Mouse (Mus musculus) hindbrain, embryonic 13.5 days (tissue): ENCODE data around the gene Cd2bp2. TPM values are rescaled to one million over a fixed set of nuclear protein-coding genes. Genes with fewer than 3 reads are reported as not detected.
"Not testable (repeated sequence)": the region's sequence is repeated elsewhere in the genome, so short reads cannot be mapped to it uniquely, and the experiment has no call there.

ENCODE experiments used
- ATAC-seq: fragments of 200-750 bp; cut with Nextera tagmentation; 2 replicates; pipeline ENCODE4 v1.8.0; 2017; ENCODE audit warnings: moderate TSS enrichment; ENCODE audit not compliant: low FRiP score
- H3K27ac ChIP-seq: fragments of 300-500 bp; sonication (generic); 2 replicates; pipeline ENCODE4 v1.5.1; 2015; ENCODE audit warnings: inconsistent platforms, mild to moderate bottlenecking, moderate library complexity
- H3K27me3 ChIP-seq: fragments of 300-500 bp; sonication (generic); 2 replicates; pipeline ENCODE4 v1.6.1; 2015; ENCODE audit warnings: mild to moderate bottlenecking, inconsistent platforms
- H3K36me3 ChIP-seq: fragments of 300-500 bp; sonication (generic); 2 replicates; pipeline ENCODE4 v1.6.1; 2015; ENCODE audit warnings: mild to moderate bottlenecking, inconsistent platforms
- H3K4me1 ChIP-seq: fragments of 300-500 bp; sonication (generic); replicated peaks from 2 replicates; pipeline ENCODE4 v1.6.1; 2015; ENCODE audit warnings: inconsistent platforms
- H3K4me2 ChIP-seq: fragments of 300-500 bp; sonication (generic); 2 replicates; pipeline ENCODE4 v1.6.1; 2015; ENCODE audit warnings: inconsistent platforms, mild to moderate bottlenecking, moderate library complexity
- H3K4me3 ChIP-seq: fragments of 300-500 bp; sonication (generic); 2 replicates; pipeline ENCODE4 v1.5.1; 2015; ENCODE audit warnings: mild to moderate bottlenecking, inconsistent platforms
- H3K9ac ChIP-seq: fragments of 300-500 bp; sonication (generic); 2 replicates; pipeline ENCODE4 v1.6.1; 2015; ENCODE audit warnings: mild to moderate bottlenecking, inconsistent platforms
- H3K9me3 ChIP-seq: fragments of 300-500 bp; sonication (generic); 2 replicates; pipeline ENCODE4 v1.6.1; 2016; ENCODE audit warnings: inconsistent platforms
- WGBS: fragments of 180-500 bp; shearing (Covaris S2); methylation state at CpG from one replicate; pipeline ENCODE4 v1.1.7; 2015; 5-methylcytosine and 5-hydroxymethylcytosine counted together
- polyA plus RNA-seq: library from polyadenylated mRNA; unstranded; fragments of >200 nt; fragmentation: Nextera tagmentation; extraction: Ambion mirVana; gene quantifications from 2 replicates; pipeline ENCODE4 v1.2.1, GENCODE M21; 2015

Gene Cd2bp2
- polyA plus RNA-seq, 1 experiment from 2014 or later: 83.1 TPM

DNA sequence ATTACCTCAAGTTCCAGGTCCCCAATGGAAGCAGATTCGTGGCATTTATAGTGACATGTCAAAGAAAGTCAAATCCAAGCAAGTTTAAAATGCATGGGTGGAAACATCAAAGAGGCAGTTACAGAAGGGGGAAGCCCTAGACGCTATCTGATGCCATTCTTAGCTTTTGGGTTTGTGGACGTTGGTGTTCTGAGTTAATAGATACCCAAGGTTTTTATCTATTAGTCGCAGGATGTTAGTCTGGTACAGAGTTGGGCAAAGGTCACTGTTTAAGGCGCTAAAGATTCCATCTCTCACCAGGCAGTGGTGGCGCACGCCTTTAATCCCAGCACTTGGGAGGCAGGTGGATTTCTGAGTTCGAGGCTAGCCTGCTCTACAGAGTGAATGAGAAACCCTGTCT, 12.5 kb downstream of the Cd2bp2 start:
- Histone ChIP-seq H3K4me1 (no peaks in the 10 kb centered on the region), H3K4me2 (no peak overlapping the region), H3K27me3 (no peaks in the 10 kb centered on the region), H3K36me3 (no peaks in the 10 kb centered on the region), H3K4me3 (no peak overlapping the region), H3K9me3 (no peaks in the 10 kb centered on the region), H3K9ac (no peak overlapping the region), H3K27ac (no peak overlapping the region)
- 80% methylated on average over 8 of the region's 8 CpGs for whole genome bisulfite sequencing
- ATAC-seq: no peak

DNA sequence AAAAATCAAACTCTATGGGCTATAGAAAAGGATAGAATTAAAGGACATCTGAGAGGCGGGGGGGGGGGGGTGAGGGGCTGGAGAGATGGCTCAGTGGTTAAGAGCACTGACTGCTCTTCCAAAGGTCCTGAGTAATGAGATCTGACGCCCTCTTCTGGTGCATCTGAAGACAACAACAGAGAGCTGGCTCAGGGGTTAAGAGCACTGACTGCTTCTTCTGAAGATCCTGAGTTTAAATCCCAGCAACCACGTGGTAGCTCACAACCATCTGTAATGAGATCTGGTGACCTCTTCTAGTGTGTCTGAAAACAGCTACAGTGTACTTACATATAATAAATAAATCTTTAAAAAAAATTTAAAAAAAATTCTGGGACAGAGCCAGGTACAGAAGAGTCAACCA, 14.1 kb downstream of the Cd2bp2 start:
- H3K27me3 ChIP-seq, H3K36me3 ChIP-seq, H3K9ac ChIP-seq, H3K4me1 ChIP-seq, H3K4me2 ChIP-seq, ATAC-seq, H3K4me3 ChIP-seq, H3K27ac ChIP-seq, H3K9me3 ChIP-seq: not testable (repeated sequence)
- 42% methylated on average over 3 of the region's 3 CpGs for WGBS

DNA sequence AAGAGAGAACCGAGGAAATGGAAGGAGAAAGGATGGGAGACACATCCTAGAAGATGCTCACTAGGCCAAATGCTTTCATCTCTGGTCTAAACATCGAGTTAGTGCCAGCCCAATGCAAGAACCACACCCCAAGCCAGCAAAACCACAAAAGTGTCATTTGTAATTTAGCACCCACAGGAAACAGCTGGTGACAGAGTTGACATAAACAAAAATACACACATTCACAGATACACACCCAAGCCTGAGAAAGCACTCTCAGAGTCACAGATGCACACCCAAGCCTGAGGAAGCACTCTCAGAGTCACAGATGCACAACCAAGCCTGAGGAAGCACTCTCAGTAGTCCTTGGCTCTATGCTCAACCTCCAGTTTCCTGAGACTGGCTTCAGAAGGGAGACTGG, 15.1 kb downstream of the Cd2bp2 start:
- Histone ChIP-seq H3K36me3 (no peaks in the 10 kb centered on the region), H3K9ac (no peak overlapping the region), H3K4me1 (no peaks in the 10 kb centered on the region), H3K27ac (no peak overlapping the region), H3K9me3 (no peaks in the 10 kb centered on the region), H3K27me3 (no peaks in the 10 kb centered on the region), H3K4me3 (no peak overlapping the region), H3K4me2 (no peak overlapping the region)
- no peak for ATAC-seq
- 77% methylated on average over 2 of the region's 2 CpGs for WGBS

DNA sequence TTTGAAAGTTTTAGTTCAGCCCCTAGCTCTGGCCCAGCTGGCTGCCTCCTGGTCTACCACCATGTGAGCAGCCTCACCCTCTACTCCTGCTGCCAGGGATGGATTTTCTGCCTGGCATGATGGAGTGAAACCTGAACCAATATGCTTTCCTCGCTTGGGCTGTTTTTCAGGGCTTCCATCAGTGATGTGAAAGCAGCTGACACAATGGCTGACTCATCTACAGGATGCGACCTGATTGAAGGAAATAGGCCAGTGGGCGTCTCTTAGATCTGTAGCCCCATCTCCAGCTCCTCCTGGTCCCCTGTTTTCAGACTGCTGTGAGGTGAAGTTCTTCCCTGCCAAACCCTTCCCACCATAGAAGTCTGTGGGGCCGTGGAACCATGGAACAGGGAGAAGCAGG, 18.9 kb downstream of the Cd2bp2 start:
- H3K36me3 ChIP-seq: no peaks in the 10 kb centered on the region
- H3K4me3 ChIP-seq: no peak overlapping the region
- no peak overlapping the region for H3K9ac ChIP-seq
- no peak overlapping the region for H3K27ac ChIP-seq
- no peak overlapping the region for H3K4me2 ChIP-seq
- no peaks in the 10 kb centered on the region for H3K27me3 ChIP-seq
- no peaks in the 10 kb centered on the region for H3K4me1 ChIP-seq
- 0 out of 2 replicates have a peak, but pooled peaks cover 6% of the 10 kb centered on the region for H3K9me3 ChIP-seq
- 73% methylated on average over 4 of the region's 4 CpGs for WGBS
- no peak for ATAC-seq

DNA sequence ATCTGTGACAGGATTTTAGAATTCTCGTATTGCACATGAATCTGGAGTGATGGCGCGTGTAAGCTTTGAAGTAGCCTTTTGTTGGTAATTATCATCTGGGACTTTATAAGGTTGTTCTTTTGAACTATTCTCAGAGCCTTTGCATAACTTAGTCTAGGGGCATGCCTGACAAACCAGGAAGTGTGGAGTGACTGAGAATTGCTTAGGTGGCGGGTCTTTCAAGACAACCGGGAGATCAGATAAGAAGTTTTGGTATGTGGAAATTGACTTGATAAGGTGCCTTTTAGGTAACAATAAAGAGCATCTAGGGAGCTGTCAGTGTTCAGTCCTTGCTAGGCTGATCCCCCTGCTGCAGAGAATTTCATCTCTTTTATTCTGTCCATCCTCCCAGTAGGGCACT, 29.3 kb downstream of the Cd2bp2 start:
- Histone ChIP-seq H3K4me3 (no peak overlapping the region), H3K27ac (no peak overlapping the region), H3K9ac (no peak overlapping the region), H3K4me1 (no peaks in the 10 kb centered on the region), H3K36me3 (no peaks in the 10 kb centered on the region), H3K27me3 (no peaks in the 10 kb centered on the region), H3K4me2 (no peak overlapping the region), H3K9me3 (no peaks in the 10 kb centered on the region)
- ATAC-seq: no peak
- WGBS: 94% methylated on average over 5 of the region's 5 CpGs

DNA sequence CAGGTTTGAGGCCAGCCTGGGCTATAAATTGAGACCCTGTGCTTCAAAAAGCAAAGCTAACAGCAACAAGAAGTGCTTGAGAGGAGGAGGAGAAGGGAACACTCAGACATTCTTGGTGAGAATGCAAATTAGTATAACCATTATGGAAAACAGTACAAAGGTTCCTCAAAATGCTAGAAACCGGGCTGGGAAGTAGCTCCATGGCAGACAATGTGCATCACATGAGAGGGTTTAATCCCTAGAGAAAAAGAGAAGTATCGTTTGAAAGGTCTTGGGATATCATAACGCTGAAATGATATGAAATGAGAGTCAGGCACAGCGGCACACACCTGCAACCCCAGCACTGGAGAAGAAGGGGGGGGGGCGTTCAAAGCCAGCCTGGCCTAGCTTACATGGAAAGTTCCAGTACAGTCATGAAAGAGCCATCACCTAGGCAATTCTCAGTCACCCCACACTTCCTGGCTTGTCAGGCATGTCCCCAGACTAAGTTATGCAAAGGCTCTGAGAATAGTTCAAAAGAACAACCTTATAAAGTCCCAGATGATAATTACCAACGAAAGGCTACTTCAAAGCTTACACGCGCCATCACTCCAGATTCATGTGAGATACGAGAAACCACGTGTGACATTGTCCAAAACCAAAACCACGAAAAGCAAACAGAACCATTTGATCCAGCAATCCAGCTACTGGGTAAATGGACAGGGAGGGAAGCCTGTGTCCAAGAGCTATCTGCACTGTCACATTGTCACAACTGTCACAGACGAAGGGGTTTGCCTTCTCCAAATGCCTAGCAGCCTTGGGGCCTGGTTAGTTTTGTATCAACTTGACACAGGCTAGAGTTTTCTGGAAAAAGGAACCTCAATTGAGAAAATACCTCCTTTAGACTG, 30.0 kb downstream of the Cd2bp2 start:
- Histone ChIP-seq H3K27me3 (no peaks in the 10 kb centered on the region), H3K9me3 (no peaks in the 10 kb centered on the region), H3K36me3 (no peaks in the 10 kb centered on the region), H3K4me3 (no peak overlapping the region), H3K27ac (no peak overlapping the region), H3K9ac (no peak overlapping the region), H3K4me2 (no peak overlapping the region), H3K4me1 (no peaks in the 10 kb centered on the region)
- WGBS: 90% methylated on average over 12 of the region's 12 CpGs
- no peak for ATAC-seq

DNA sequence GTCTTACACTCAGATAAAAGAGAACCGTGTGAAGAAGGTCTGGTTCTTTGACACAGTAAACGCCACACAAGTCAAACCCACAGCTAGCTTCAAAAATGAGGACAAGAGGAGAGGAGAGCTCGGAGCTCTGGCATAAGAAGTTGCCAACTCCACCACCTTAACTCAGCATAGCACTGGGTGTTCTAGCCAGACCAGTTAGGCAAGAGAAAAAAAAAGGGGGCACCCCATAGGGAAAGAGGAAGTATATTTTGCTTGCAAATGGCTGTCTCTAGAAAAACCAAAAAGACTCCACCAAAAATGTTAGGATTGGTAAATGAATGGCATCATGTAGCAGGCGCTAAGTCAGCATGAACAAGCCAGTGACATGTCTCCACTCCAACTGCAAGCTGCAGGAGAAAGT, 31.8 kb downstream of the Cd2bp2 start:
- no peak for ATAC-seq
- 84% methylated on average over 4 of the region's 4 CpGs for WGBS
- H3K9ac ChIP-seq: no peak overlapping the region

DNA sequence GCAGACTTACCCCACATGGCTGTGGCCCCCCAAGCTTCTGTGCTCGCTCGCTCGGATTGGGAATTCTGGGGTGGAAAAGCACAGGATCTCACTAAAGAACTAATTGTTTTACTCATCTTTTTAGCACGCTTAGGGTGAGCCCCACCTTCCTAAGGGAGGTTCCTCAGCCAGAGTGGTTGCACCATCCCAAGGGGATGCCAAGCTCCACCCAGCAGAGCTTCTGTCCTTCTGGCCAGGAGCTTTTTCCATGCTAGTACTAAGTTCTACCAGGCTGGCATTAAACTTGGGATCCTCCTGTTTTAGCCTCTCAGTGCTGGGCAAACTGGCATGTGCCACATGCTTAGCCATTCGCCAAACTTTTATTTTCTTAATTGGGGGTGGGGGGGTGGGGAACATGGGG, 33.3 kb downstream of the Cd2bp2 start:
- Histone ChIP-seq H3K27ac (no peak overlapping the region), H3K4me1 (no peaks in the 10 kb centered on the region), H3K4me3 (no peak overlapping the region), H3K27me3 (no peaks in the 10 kb centered on the region), H3K9me3 (no peaks in the 10 kb centered on the region), H3K36me3 (no peaks in the 10 kb centered on the region), H3K4me2 (no peak overlapping the region), H3K9ac (no peak overlapping the region)
- no peak for ATAC-seq
- 91% methylated on average over 5 of the region's 5 CpGs for WGBS

More for the DNA sequence above, 31.8 kb downstream of the Cd2bp2 start:
- no peak overlapping the region for H3K4me2 ChIP-seq
- no peaks in the 10 kb centered on the region for H3K36me3 ChIP-seq
- H3K4me1 ChIP-seq: no peaks in the 10 kb centered on the region
- no peak overlapping the region for H3K27ac ChIP-seq
- H3K27me3 ChIP-seq: no peaks in the 10 kb centered on the region
- no peak overlapping the region for H3K4me3 ChIP-seq
- H3K9me3 ChIP-seq: no peaks in the 10 kb centered on the region

DNA sequence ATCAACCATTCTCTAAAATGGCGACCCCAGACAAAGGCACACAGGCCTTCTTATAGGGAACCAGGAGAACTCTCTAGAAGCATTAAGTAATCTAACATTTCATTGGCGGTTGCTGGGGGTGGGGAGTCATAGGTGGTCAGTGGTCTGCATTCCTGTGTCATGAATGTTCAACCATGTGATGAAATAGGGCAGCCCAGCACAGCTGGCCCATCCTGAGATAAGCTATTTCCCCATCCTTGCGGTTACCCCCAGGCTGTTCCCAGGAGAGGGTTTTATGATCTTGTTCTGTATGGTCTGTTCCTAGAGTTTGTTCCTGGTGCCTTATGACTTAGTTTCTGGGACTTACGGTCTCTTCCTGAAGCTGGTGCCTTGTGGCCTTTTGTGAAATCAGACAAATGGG, 38.3 kb downstream of the Cd2bp2 start:
- ATAC-seq: no peak
- no peaks in the 10 kb centered on the region for H3K27me3 ChIP-seq
- H3K27ac ChIP-seq: no peak overlapping the region
- H3K9ac ChIP-seq: no peak overlapping the region
- H3K4me1 ChIP-seq: no peaks in the 10 kb centered on the region
- no peaks in the 10 kb centered on the region for H3K9me3 ChIP-seq
- 89% methylated on average over 4 of the region's 4 CpGs for WGBS
- H3K4me3 ChIP-seq: no peak overlapping the region
- no peaks in the 10 kb centered on the region for H3K36me3 ChIP-seq
- no peak overlapping the region for H3K4me2 ChIP-seq

DNA sequence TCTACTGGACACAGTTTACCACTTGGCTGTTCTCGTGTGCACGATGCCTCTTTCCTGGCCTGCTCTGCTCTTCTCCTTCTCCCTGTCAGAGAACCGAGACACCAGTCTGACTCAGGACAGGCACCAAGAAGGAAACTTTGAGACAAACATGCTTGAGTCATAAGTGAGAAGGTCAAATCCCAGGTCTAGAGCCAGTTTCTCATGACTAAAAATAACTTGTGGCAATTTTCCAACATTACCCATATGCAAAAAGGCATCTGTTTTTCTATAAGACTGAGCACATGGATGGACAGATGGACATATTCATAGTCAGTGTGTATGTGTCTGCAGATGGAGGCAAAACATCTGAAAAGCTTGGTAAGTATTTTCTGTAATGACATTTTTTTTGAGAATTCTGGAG, 42.4 kb downstream of the Cd2bp2 start:
- Histone ChIP-seq H3K27ac (no peak overlapping the region), H3K36me3 (no peaks in the 10 kb centered on the region), H3K4me2 (no peak overlapping the region), H3K27me3 (no peaks in the 10 kb centered on the region), H3K4me1 (no peaks in the 10 kb centered on the region), H3K9me3 (no peaks in the 10 kb centered on the region), H3K9ac (no peak overlapping the region), H3K4me3 (no peak overlapping the region)
- 87% methylated on average over 3 of the region's 3 CpGs for WGBS
- ATAC-seq: no peak

DNA sequence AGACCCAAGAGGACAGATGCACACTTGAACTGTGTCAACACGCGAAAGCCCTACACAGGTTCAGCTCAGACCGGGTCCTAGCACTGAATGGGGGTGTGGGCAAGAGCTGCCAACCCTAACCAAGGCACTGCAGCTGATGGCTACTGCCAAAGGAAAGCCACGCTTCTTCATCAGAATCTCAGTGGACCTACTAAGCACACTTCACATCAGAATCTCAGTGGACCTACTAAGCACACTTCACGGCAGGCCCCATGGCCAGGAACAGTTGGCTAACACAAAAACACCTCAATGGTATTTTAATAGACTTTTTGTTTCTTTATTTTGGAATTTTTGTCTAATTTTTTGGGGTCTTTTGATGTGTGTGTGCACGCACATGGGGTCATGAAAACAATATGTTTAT, 43.4 kb downstream of the Cd2bp2 start:
- H3K9me3 ChIP-seq: no peaks in the 10 kb centered on the region
- ATAC-seq: no peak
- H3K27me3 ChIP-seq: no peaks in the 10 kb centered on the region
- H3K4me1 ChIP-seq: no peaks in the 10 kb centered on the region
- no peak overlapping the region for H3K9ac ChIP-seq
- H3K36me3 ChIP-seq: no peaks in the 10 kb centered on the region
- no peak overlapping the region for H3K4me3 ChIP-seq
- no peak overlapping the region for H3K27ac ChIP-seq
- 90% methylated on average over 6 of the region's 6 CpGs for WGBS
- H3K4me2 ChIP-seq: no peak overlapping the region

DNA sequence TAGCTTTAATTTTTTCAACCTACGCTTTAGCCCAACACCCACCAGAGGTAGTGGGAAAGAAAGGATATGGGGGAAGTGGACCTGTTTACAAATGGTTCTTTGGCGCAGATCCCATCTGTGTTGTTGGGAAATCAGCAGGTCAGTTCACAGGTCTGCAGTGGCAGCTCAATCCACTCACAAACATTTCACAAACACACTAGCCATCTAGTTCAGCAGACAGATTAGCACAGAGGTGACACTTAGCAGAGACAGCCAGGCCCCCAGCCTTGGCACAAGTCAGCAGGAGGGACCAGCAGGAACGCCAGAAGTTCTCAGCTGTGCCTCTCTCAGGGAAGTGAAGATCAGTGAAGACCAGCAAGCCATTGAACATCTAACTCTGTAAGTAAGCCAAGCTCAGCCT, 47.9 kb downstream of the Cd2bp2 start:
- no peak for ATAC-seq
- H3K9ac ChIP-seq: no peak overlapping the region
- H3K27me3 ChIP-seq: no peaks in the 10 kb centered on the region
- no peak overlapping the region for H3K27ac ChIP-seq
- no peaks in the 10 kb centered on the region for H3K9me3 ChIP-seq
- no peak overlapping the region for H3K4me3 ChIP-seq
- no peak overlapping the region for H3K4me2 ChIP-seq
- 77% methylated on average over 3 of the region's 3 CpGs for whole genome bisulfite sequencing
- H3K4me1 ChIP-seq: no peaks in the 10 kb centered on the region
- H3K36me3 ChIP-seq: no peaks in the 10 kb centered on the region

DNA sequence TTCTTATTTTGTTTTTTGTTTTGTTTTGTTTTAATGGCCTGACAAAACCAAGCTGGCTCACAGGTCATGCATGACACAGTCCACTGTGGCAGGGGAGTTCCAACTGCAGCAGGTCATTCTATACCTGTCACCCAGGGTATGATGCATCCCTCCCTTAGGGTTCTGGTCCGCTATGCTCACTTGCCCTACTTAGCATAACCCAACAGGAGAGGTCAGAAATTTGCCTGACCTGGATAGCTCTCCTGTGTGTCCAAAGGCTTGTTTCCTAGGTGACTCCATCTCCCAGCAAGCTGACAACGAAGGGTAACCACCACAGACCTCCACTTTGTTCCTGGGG, 49.6 kb downstream of the Cd2bp2 start:
- Histone ChIP-seq H3K4me2 (no peak overlapping the region), H3K4me3 (no peak overlapping the region), H3K9me3 (no peaks in the 10 kb centered on the region), H3K27me3 (no peaks in the 10 kb centered on the region), H3K27ac (no peak overlapping the region), H3K36me3 (no peaks in the 10 kb centered on the region), H3K4me1 (no peaks in the 10 kb centered on the region), H3K9ac (no peak overlapping the region)
- 40% methylated on average over 2 of the region's 2 CpGs for WGBS
- ATAC-seq: no peak
